Mouse (Mus musculus): ENCODE measurements around the gene Ndufa10.
"Not testable (repeated sequence)": the region's sequence is repeated elsewhere in the genome, so short reads cannot be mapped to it uniquely, and the experiment has no call there.

The Ndufa10 gene

GRCm38 (mm10) chr1:92473165-92474041, at the start of gene Ndufa10:
Gene Ndufa10, minus strand, starts transcription at chr1:92473860.
- peak; percentile 92 for DNase-seq

- DNase-seq: peak; percentile 54
These were observed 47.7 kb upstream of the Ndufa10 start for GRCm38 (mm10) chr1:92521376-92521775.

GRCm38 (mm10) chr1:92519046-92519445, 45.4 kb upstream of the Ndufa10 start:
- peak; percentile 17 for DNase-seq

GRCm38 (mm10) chr1:92518561-92518960, 44.9 kb upstream of the Ndufa10 start, which contains the start of gene Olfr1414:
Gene Olfr1414, minus strand, starts transcription at chr1:92518661.
- DNase-seq: no peak

GRCm38 (mm10) chr1:92515390-92515789, 41.7 kb upstream of the Ndufa10 start:
- no peak for DNase-seq

GRCm38 (mm10) chr1:92511646-92512045, 38.0 kb upstream of the Ndufa10 start:
- not testable (repeated sequence) for DNase-seq

GRCm38 (mm10) chr1:92496001-92496400, 22.3 kb upstream of the Ndufa10 start, which contains the start of gene Olfr1415:
Gene Olfr1415, minus strand, starts transcription at chr1:92496101.
- no peak for DNase-seq

- no peak for DNase-seq
These were observed 11.4 kb upstream of the Ndufa10 start, which contains the start of gene Olfr1416 for GRCm38 (mm10) chr1:92485013-92485412. Gene Olfr1416, minus strand, starts transcription at chr1:92485113.

GRCm38 (mm10) chr1:92474066-92474578, 462 bp upstream of the Ndufa10 start:
- DNase-seq: no peak

- DNase-seq: no peak
These were observed 4.8 kb downstream of the Ndufa10 start for GRCm38 (mm10) chr1:92468891-92469290.

GRCm38 (mm10) chr1:92458416-92458815, 15.2 kb downstream of the Ndufa10 start:
- no peak for DNase-seq

GRCm38 (mm10) chr1:92457758-92458157, 15.9 kb downstream of the Ndufa10 start:
- DNase-seq: no peak

GRCm38 (mm10) chr1:92453751-92454445, 19.8 kb downstream of the Ndufa10 start:
- DNase-seq: no peak

- no peak for DNase-seq
These were observed 25.4 kb downstream of the Ndufa10 start for GRCm38 (mm10) chr1:92448293-92448692.

GRCm38 (mm10) chr1:92441453-92442063, 32.1 kb downstream of the Ndufa10 start:
- no peak for DNase-seq

GRCm38 (mm10) chr1:92440066-92440750, 33.5 kb downstream of the Ndufa10 start:
- no peak for DNase-seq

GRCm38 (mm10) chr1:92437678-92438271, 35.9 kb downstream of the Ndufa10 start:
- peak; percentile 42 for DNase-seq

- DNase-seq: no peak
These were observed 36.8 kb downstream of the Ndufa10 start for GRCm38 (mm10) chr1:92436831-92437321.

- no peak for DNase-seq
These were observed 38.7 kb downstream of the Ndufa10 start for GRCm38 (mm10) chr1:92434986-92435385.

GRCm38 (mm10) chr1:92432791-92433190, 40.9 kb downstream of the Ndufa10 start:
- DNase-seq: no peak

- no peak for DNase-seq
These were observed 41.6 kb downstream of the Ndufa10 start for GRCm38 (mm10) chr1:92432098-92432497.

GRCm38 (mm10) chr1:92431420-92431819, 42.2 kb downstream of the Ndufa10 start:
- DNase-seq: no peak
